Mouse (Mus musculus): Measurements from ENCODE around the gene Usp12.

- no peak for TF ChIP-seq CTCF (IDR thresholded peaks at IDR 0.05; ENCODE audit: low read depth, low read length)
- TF ChIP-seq POLR2A (IDR thresholded peaks at IDR 0.05; ENCODE audit: extremely low read depth, insufficient read depth, low read length), result no peak
Observed at GRCm38 (mm10) chr5:146832435-146832768, 37.6 kb upstream of the Usp12 start.
